Mouse (Mus musculus): ENCODE data around the gene Gm43518.

GRCm38 (mm10) chr5:123880778-123881177 is 46.4 kb upstream of the Gm43518 start:
- peak; percentile 30; the same call in 1 of the 2 replicates for TF ChIP-seq CTCF (IDR thresholded peaks at IDR 0.05; ENCODE audit: low read depth)
- TF ChIP-seq EP300 (IDR thresholded peaks at IDR 0.05; ENCODE audit: low read depth) = no peak
